Mouse (Mus musculus) cerebellum, adult 9-11 months (tissue): ENCODE measurements at regions not wholly inside any gene's neighbourhood (a gene's known extent, or its start where the extent isn't known, plus 50 kb on each side); places are given as distances from the start of the nearest gene placed in this dataset.
A peak's percentile ranks its signal among the peaks of the same experiment; 100 is the strongest.
"Not testable (repeated sequence)": the region's sequence is repeated elsewhere in the genome, so short reads cannot be mapped to it uniquely, and the experiment has no call there.

Experiments used
- DNase-seq: peaks from one replicate; pipeline ENCODE4 v3.0.0; 2022

DNA sequence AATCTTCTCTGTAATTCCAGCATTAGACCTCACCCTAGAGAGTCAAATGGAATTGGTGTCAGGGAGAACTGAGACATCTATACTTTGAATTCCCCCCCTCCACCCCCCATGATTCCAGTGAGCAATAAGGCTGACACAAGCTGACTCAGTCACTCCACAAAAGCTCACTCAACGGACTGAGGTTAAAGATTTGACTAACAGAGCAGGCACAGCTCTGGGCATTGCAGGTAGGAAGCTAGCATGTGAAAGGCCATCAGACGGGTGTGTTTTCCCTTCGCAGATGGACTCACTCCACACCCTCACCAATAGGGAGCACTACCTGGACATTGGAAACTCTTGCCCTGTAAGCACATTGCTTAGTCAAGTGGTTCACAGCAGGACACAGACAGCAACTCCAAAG, 469.2 kb upstream of the Smim15 start:
- DNase-seq = no peak

- no peak for DNase-seq
Measured at GRCm38 (mm10) chr13:107573499-107574355, 470.5 kb upstream of the Smim15 start.

- no peak for DNase-seq
Measured at GRCm38 (mm10) chr13:107571539-107571938, 472.7 kb upstream of the Smim15 start.

GRCm38 (mm10) chr13:107569477-107569876, 474.8 kb upstream of the Smim15 start:
- no peak for DNase-seq

GRCm38 (mm10) chr13:107568701-107569121, 475.5 kb upstream of the Smim15 start:
- no peak for DNase-seq

GRCm38 (mm10) chr13:107562463-107562862, 481.8 kb upstream of the Smim15 start:
- DNase-seq = no peak

- no peak for DNase-seq
Measured at GRCm38 (mm10) chr13:107561529-107561928, 482.7 kb upstream of the Smim15 start.

DNA sequence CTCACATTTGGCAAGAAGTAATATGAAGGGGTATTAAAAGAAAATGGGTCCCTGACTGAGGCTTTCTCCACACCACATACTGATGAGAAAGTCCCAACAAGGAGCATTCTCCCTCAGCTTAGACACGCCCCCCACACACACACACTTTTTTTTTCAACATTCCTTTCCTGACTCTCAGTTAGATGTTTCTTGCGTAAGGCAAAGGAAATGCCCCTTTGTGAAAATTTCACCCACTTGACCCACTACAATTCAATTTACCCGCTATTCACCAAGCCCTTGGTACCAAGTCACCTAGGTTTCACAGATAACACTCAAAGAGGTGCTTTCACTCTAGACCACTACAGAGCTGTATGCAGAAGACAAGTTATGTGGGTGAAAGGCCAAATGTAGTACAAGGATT, 488.3 kb upstream of the Smim15 start:
- DNase-seq = no peak

DNA sequence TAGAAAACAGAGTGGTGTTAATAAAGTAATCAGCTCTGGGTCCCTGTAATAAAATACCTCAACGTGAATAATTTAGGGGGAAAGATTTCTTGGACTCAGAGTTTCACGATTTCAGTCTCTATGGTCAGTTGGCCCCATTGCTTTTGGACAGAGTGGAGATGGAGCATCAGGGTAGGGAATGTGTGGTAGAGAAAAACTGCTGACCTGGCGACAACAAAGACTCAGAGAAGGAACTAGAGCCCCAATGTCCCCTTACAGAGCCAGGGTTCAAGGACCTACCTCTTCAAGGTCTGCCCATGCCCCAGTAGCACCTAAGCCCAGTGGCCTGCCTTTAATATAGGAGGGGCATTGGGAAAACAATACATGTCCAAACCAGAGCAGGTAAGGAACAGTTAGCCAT, 490.2 kb upstream of the Smim15 start:
- no peak for DNase-seq

DNA sequence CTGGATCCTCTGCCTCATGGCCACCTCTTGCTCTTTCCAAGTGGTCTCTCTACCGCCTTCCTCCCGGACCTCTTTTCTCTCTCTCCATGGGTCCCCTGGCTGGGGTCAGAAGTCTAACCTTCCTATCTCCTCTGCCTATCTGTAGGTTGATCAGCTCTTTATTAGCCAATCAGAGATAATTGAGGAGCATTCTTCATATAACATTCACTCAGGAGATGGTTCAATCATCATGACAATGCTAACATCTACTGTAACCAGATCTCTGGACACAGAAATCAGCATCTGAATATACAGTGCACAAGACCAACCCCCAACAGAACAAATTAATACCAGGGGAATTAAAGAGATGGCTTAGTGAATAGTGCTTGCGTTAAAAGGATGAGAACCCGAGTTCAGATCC, 492.1 kb upstream of the Smim15 start:
- DNase-seq = no peak

DNA sequence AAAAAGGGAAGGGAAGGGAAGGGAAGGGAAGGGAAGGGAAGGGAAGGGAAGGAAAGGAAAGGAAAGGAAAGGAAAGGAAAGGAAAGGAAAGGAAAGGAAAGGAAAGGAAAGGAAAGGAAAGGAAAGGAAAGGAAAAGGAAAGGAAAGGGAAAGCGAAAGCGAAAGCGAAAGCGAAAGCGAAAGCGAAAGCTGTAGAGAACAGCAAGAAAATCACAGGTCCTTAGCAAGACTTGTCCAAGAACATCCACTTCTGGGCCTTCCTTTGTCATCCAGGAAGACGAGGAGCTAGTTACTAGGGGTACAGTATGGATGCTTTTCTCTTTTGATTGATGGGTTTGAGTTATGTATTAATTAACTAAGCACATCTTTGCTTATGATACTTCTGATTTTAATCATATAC, 494.3 kb upstream of the Smim15 start:
- not testable (repeated sequence) for DNase-seq

DNA sequence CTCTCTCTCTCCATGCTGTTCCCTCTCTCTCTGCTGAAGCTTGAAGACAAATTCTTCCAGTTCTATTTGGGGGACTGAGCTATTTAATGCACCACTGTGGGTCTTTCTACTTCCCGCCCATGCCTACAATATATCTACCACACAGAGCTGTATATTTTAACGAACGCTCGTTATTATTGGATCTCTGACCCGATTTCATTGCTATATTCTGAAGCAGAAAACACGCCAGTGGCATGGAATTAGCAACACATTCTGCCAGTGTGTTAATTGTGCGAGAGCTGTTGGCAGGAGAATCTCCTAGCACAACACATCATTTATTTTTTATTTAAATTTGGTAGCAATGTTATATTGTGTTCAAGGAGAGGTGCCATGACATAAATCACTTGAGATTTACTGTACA, 497.2 kb upstream of the Smim15 start:
- no peak for DNase-seq

DNA sequence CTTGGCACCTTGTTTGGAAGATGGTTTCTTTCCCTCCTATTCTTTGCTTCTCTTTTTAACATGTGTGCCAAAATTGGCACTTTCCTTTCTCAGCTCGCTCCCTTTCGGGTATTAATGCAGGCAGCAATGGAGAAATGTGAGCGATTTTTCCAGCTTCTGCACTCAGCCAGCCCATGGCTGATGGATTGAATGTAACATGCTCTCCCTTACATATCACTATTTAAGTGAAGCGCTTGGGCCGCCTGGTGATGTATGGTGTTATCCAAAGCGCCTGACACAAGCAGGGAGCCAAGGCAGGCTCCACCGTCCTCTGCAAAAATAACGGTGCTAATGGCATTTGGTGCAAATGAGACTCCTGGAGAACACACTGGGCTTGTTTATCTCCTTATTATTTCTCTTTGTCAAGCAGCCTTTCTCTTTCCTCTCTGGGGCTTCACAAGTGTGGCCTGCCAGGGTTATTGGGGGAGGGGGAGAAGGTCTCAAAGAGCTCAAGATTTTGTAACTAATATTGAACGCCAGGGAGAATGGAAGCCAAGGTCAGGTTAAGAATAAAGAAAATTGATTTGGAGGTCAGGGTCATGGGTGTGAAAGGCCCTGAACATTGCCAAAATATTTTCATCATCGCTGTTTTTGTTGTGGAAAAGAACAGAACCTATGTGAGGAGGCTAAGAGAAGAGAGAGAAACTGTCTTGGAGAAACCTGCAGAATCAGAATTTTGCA, 497.9 kb upstream of the Smim15 start:
- DNase-seq = no peak

DNA sequence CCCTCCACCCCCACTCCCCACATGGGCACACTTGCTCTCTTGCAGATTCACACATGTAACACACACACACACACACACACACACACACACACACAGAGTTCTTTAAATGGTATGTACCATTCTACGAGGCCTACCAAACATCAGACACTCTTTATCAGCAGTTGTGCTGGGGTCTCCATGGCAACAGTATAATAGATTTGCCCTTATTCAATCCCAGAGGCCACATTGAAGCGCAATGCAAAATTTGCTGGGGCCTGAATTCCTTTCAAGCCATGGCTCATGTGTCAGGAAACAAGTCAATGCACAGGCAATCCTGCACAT, 502.7 kb upstream of the Smim15 start:
- no peak for DNase-seq

GRCm38 (mm10) chr13:107540784-107541634, 503.2 kb upstream of the Smim15 start:
- DNase-seq = peak; percentile 4

GRCm38 (mm10) chr13:107540305-107540704, 503.9 kb upstream of the Smim15 start:
- no peak for DNase-seq

DNA sequence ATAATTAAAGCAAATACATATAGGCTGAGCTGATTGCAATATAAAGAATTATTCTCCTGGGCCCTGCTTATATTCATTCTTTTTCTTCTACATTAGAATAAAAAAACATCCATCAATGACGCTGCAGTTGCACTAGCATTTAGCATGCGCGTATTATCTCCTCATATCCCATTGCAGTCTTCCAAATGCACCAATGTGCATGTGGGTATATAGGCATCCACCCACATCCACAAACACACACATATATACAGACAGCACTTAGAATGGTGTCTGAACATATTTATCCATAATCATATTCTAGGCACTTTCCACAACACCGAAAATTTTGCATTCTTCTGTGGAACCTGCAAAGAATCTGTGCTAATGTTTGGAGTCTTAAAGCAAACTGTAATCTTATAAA, 504.4 kb upstream of the Smim15 start:
- DNase-seq = no peak

DNA sequence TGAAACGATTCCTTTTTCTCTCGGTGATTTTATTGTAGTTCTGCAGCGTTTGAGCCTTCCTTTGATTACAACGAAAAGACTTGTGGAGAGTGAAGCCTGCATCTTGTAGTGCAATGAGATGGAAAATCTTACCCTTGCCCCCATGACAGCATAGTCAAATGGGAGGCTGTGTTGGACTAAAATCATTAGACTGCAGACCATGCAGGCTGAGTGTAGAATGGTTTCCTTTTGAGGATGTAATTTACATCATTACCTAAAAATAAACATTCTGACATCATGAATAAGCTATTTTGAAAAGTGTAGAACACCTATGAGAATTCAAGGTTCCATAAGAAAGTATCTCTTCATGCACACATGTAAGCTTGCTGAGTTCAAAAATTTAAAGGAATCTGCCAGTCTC, 504.9 kb upstream of the Smim15 start:
- DNase-seq = no peak

DNA sequence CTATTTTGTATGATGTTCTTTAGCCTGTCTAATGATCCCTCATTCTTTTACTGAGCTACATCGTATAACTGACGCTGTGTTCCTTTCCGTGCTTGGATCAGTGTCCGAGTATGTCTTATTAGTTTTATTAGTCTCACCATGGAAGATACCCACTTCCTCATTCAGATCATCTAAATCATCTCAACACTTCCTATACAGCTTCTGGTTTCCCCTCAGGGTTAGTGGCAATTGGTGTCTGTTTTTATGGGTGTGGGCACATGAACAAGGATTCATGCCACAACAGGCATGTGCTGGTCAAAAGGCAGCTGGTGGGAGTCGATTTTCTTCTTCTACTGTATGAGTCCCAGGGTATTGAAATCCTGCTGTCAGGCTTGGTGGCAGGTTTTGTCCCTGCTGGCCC, 509.0 kb upstream of the Smim15 start:
- DNase-seq = no peak

DNA sequence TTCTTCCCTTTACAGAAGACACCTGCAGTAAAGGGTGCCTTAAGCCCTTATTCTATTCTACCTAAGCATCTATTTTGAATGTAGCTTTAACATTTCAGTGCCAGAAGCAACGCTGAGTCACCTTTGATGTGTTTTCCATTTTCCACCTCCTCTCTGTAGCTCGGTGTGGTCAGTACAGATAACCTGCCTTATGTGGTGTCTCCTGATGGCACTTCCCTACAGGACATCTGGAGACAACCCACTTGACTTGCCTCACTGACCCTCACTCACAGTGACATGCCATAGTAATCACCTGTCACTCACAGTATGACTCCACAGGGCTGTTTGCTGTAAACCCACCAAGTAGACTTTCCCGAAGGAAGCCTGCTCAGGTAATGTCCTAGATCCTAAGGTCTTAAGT, 510.9 kb upstream of the Smim15 start:
- no peak for DNase-seq

DNA sequence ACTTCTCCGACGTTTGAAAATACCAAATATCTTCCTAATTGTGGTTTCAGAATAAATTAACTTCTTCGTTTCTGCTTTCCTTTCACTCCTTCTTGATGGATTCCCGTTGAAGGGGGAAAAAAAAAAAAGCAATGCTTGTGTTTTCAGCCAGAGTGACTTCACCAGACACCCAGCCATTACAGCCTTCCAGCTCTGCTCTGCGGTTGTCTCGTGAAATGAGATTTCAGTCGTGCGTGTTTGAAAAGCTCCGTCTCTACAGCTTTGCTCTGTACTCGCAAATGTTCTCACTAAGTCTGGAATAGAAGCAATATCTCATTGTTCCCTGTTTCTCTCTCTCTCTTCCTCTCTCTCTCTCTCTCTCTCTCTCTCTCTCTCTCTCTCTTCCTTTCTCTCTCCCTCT, 509.6 kb upstream of the Kif2a start:
- DNase-seq = no peak

GRCm38 (mm10) chr13:107531026-107531425, 509.1 kb upstream of the Kif2a start:
- DNase-seq = no peak

- DNase-seq = no peak
Measured at GRCm38 (mm10) chr13:107530392-107530791, 508.5 kb upstream of the Kif2a start.
